Mouse (Mus musculus) lung, postnatal 0 days (tissue): ENCODE results near the gene Ankmy1.

Experiments used
- CTCF ChIP-seq: IDR thresholded peaks from 2 replicates; pipeline ENCODE4 v1.5.1; 2016; ENCODE audit warnings: antibody characterized with exemption, mild to moderate bottlenecking
- EP300 ChIP-seq: IDR thresholded peaks from 2 replicates; pipeline ENCODE4 v1.6.1; 2016; ENCODE audit warnings: antibody characterized with exemption, mild to moderate bottlenecking, control low read depth

DNA sequence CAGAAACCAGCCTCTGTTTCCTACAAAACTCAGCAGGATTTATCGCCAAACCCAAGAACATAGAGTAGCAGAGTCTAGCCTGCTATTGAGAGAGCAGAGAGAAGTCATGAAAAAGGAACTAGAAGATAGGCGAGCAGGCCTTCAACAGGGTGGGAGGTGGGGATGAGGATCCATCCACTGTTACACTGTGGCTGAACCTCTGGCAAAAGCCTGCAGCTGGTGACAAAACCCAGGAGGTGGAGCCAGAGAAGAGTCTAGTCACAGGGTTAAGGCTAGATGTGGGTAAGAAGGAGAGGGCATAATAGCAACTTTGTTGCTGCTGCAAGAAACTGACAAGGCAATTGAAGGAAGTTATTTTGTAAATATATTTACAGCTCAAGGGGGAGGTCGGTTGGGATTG lies 61.3 kb downstream of the Ankmy1 start:
- TF ChIP-seq CTCF (no peak), EP300 (no peak)
